Mouse (Mus musculus): ENCODE data around the gene Gpr150. TPM values are rescaled to one million over a fixed set of nuclear protein-coding genes. Genes with fewer than 3 reads are reported as not detected.

Gene Gpr150
- not detected for total RNA-seq (2023)

GRCm38 (mm10) chr13:76056896-76057266, at the start of gene Gpr150:
Gene Gpr150, minus strand, starts transcription at chr13:76056996.

GRCm38 (mm10) chr13:76098493-76099303, 41.9 kb upstream of the Gpr150 start, which contains the start of the genes Arsk and Ttc37:
Gene Arsk, minus strand, starts transcription at chr13:76098660.
Gene Ttc37, plus strand, starts transcription at chr13:76098734.

GRCm38 (mm10) chr13:76017974-76018843, 38.6 kb downstream of the Gpr150 start, which contains the start of gene Rfesd:
Gene Rfesd, minus strand, starts transcription at chr13:76018719.

Other genes starting within 250 kb of the Gpr150 start
- 10 to 100 TPM; 37.4 to 47.2 TPM for gene Glrx, start 217.1 kb downstream of the Gpr150 start, total RNA-seq (2023)
- gene Rhobtb3, start 113.1 kb downstream of the Gpr150 start, total RNA-seq (2023): under 1 TPM; 0.10 to 0.21 TPM
- not detected for gene Spata9, start 89.8 kb downstream of the Gpr150 start, total RNA-seq (2023)
- gene Rfesd, start 38.3 kb downstream of the Gpr150 start, total RNA-seq (2023): 10 to 100 TPM in 1 of 2 experiments, 1 to 10 TPM in 1; 5.9 to 10.2 TPM
- 10 to 100 TPM; 15.2 to 16.8 TPM for gene Arsk, start 41.7 kb upstream of the Gpr150 start, total RNA-seq (2023)
- 10 to 100 TPM; 15.4 to 16.8 TPM for gene Ttc37, start 41.7 kb upstream of the Gpr150 start, total RNA-seq (2023)
- not detected for gene Fam81b, start 248.1 kb upstream of the Gpr150 start, total RNA-seq (2023)